Mouse (Mus musculus) cortical plate, adult 2 months (tissue): ENCODE data around the gene Marveld1.

Experiments used
- CTCF ChIP-seq: fragments of 200-500 bp; IDR thresholded peaks from 2 replicates; pipeline ENCODE4 v1.5.1; 2011; ENCODE audit warnings: mild to moderate bottlenecking, control low read depth, low read length; ENCODE audit not compliant: insufficient read depth; ENCODE audit errors: extremely low read depth
- POLR2A ChIP-seq: fragments of 200-500 bp; IDR thresholded peaks from 2 replicates; pipeline ENCODE4 v1.6.1; 2011; ENCODE audit warnings: mild to moderate bottlenecking, low read length, control low read depth; ENCODE audit not compliant: insufficient read depth; ENCODE audit errors: extremely low read depth

GRCm38 (mm10) chr19:42135070-42135469 is 12.1 kb upstream of the Marveld1 start:
- TF ChIP-seq POLR2A (no peak), CTCF (no peak)
